Mouse (Mus musculus) CD4-positive naive resting alpha-beta T cell, adult 57 days (primary cell): ENCODE measurements around the gene Kdm1a. TPM values are rescaled to one million over a fixed set of nuclear protein-coding genes. Genes with fewer than 3 reads are reported as not detected.

Experiments used
- total RNA-seq: library from RNA; stranded (reverse); gene quantifications from one replicate; pipeline ENCODE4 v1.2.4, GENCODE M21; 2023

Kdm1a gene
- 62.0 TPM for total RNA-seq

DNA sequence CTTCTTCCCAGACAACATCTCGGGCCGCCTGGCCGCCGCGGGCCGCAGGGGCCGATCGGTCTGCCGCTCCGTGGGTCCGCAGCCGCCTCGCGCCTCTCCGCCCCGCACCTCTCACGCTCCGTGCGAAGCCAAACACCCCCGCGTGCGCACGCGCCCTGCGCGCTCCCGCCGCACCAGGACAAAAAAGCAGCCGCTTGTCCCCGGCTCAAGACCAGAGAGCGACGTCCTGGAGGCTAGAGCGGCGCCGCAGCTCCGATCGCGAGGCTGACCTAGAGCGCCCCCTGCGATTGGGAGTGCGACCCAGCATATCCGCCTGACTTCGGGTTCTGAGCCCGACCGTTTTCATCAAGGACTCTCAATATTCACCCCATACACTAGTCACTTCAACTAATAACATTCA lies at the start of gene Kdm1a:
Gene Kdm1a, minus strand, starts transcription at position 156 of the 400 bp plus-strand sequence.

DNA sequence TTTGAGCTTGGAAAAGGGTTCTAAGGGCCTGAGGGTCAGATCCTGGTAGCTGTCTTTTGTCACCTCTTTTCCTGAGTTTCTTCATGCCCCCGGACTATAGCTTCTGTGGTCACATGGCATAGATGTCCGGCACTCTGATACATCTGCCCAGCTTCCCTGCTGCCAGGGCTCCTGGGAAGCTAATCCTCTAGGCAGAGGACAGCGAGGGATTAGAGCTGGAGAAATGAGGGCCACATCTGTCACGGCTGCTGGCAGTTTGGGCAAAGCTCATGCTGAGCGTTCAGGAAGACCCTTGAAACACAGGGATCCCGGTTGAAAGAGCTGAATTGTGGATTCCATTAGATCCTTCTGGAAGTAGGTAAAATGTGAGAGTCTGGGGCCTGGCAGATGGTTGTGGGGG lies 19.9 kb upstream of the Kdm1a start, which contains the start of gene Lactbl1:
Gene Lactbl1, plus strand, starts transcription at position 234 of the 400 bp plus-strand sequence.

DNA sequence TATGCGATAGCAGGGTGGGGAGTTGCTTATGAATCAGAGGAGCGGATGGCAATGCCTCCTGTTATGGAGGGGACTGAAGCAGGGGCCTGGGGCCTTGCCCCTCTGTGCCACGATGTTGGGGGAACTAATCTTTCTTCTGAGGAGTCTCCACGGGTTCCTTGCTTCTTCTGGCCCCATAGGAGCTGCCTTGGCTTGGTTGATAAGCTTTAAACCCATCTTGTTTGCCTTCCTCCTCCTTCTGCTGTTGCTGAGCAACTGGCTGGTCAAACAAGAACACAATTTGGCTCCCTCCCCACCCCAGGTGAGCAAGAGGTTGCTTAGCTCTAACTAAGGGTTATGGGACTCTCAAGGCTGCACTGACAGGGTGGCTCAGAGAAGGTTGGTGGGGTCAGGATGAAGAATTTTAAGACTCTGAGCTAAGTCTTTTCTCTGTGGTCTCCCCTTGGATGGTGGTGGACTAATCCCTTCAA lies 7.9 kb upstream of the Kdm1a start, which contains the start of gene Tex46:
Gene Tex46, plus strand, starts transcription at position 51 of the 470 bp plus-strand sequence.

Other genes with a start within 250 kb of the Kdm1a start
- gene Htr1d, start 179.2 kb downstream of the Kdm1a start, total RNA-seq = not detected
- not detected for gene 6030445D17Rik, start 140.5 kb downstream of the Kdm1a start, total RNA-seq
- 1.3 TPM for gene Luzp1, start 133.0 kb downstream of the Kdm1a start, total RNA-seq
- gene Tex46, start 7.7 kb upstream of the Kdm1a start, total RNA-seq = not detected
- 0.18 TPM for gene Lactbl1, start 19.9 kb upstream of the Kdm1a start, total RNA-seq
- gene Ephb2, start 233.3 kb upstream of the Kdm1a start, total RNA-seq = not detected